Mouse (Mus musculus) liver, embryonic 14.5 days (tissue): ENCODE results near the gene Zfhx2.

Experiments used
- CTCF ChIP-seq: IDR thresholded peaks from 2 replicates; pipeline ENCODE4 v1.5.1; 2016; ENCODE audit warnings: antibody characterized with exemption, low read depth, control low read depth
- EP300 ChIP-seq: IDR thresholded peaks from 2 replicates; pipeline ENCODE4 v1.6.1; 2016; ENCODE audit warnings: antibody characterized with exemption, low read depth

DNA sequence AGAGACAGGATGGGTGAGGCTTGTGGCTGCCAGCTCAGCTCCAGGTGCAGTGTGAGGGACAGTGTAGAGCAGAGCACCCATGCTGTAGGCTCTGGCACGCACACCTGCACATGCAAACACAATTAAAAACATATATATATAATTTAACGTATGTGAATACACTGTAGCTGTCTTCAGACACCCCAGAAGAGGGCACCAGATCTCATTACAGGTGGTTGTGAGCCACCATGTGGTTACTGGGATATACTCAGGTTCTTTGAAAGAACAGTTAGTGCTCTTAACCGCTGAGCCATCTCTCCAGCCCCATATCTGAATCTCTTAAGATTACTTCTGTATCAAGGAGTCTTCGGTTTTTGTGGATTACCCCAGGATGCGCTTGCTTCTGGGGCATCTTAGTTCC, 66.6 kb downstream of the Zfhx2 start:
- peak; percentile 12; the same call in 1 of the 2 replicates for TF ChIP-seq CTCF
- no peak for TF ChIP-seq EP300
